Comparison of ENCODE assay signal across 12 mouse cellular contexts in genomic region chr9:118900677-118901076, GRCm38 (mm10).
"Had no signal": no experiment of that assay in that cellular context is flagged by ENCODE, and none has a peak within 500 bp of the region (broad histone marks: within the 10 kb centered on the region; RNA-seq: fewer than 3 reads in every experiment).

No protein-coding gene starts in this region.

- DNase-seq: retina, postnatal 1 day; right cerebral cortex, adult 18-20 months; right cerebral cortex, postnatal 14 days; right cerebral cortex, postnatal 25 days; right cerebral cortex, postnatal 4 days; spleen, adult 18-20 months; thymus, adult 18-20 months; thymus, adult 2 months; thymus, postnatal 14 days; thymus, postnatal 25 days; thymus, postnatal 36 days; thymus, postnatal 4 days had no signal
